Mouse (Mus musculus) stomach, embryonic 16.5 days (tissue): ENCODE measurements around the gene Smap2. TPM values are rescaled to one million over a fixed set of nuclear protein-coding genes. Genes with fewer than 3 reads are reported as not detected.

Experiments used
- ATAC-seq: fragments of 200-750 bp; cut with Nextera tagmentation; 2 replicates; pipeline ENCODE4 v1.8.0; 2017; ENCODE audit warnings: moderate number of reproducible peaks, moderate TSS enrichment; ENCODE audit not compliant: insufficient read depth, low FRiP score
- H3K27ac ChIP-seq: fragments of 300-500 bp; sonication (generic); 2 replicates; pipeline ENCODE4 v1.5.1; 2014; ENCODE audit warnings: low read length
- H3K27me3 ChIP-seq: fragments of 300-500 bp; sonication (generic); 2 replicates; pipeline ENCODE4 v1.6.1; 2014; ENCODE audit warnings: low read length, control low read depth, mixed read lengths; ENCODE audit not compliant: control insufficient read depth, insufficient read depth
- H3K36me3 ChIP-seq: fragments of 300-500 bp; sonication (generic); 2 replicates; pipeline ENCODE4 v1.6.1; 2014; ENCODE audit warnings: low read length; ENCODE audit not compliant: control insufficient read depth, insufficient read depth
- H3K4me1 ChIP-seq: fragments of 300-500 bp; sonication (generic); 2 replicates; pipeline ENCODE4 v1.6.1; 2014; ENCODE audit warnings: low read length, control low read depth, mixed read lengths; ENCODE audit not compliant: control insufficient read depth, insufficient read depth
- H3K4me2 ChIP-seq: fragments of 300-500 bp; sonication (generic); 2 replicates; pipeline ENCODE4 v1.6.1; 2014; ENCODE audit warnings: low read depth, low read length, mixed read lengths
- H3K4me3 ChIP-seq: fragments of 300-500 bp; sonication (generic); replicated peaks from 2 replicates; pipeline ENCODE4 v1.5.1; 2014; ENCODE audit warnings: mild to moderate bottlenecking, low read length
- H3K9ac ChIP-seq: fragments of 300-500 bp; sonication (generic); 2 replicates; pipeline ENCODE4 v1.6.1; 2014; ENCODE audit warnings: low read length
- H3K9me3 ChIP-seq: fragments of 300-500 bp; sonication (generic); replicated peaks from 2 replicates; pipeline ENCODE4 v1.6.1; 2016; ENCODE audit warnings: low read length, control low read depth; ENCODE audit not compliant: control insufficient read depth
- WGBS: fragments of 180-500 bp; shearing (Covaris S2); extraction: QIAGEN DNeasy Blood & Tissue Kit; methylation state at CpG from one replicate; pipeline ENCODE4 v1.1.7; 2014; 5-methylcytosine and 5-hydroxymethylcytosine counted together
- polyA plus RNA-seq: library from polyadenylated mRNA; unstranded; fragments of >200 nt; fragmentation: Nextera tagmentation; extraction: Ambion mirVana; gene quantifications from 2 replicates; pipeline ENCODE4 v1.2.1, GENCODE M21; 2015

The Smap2 gene
- polyA plus RNA-seq, 1 experiment from 2014 or later: 10.0 TPM

DNA sequence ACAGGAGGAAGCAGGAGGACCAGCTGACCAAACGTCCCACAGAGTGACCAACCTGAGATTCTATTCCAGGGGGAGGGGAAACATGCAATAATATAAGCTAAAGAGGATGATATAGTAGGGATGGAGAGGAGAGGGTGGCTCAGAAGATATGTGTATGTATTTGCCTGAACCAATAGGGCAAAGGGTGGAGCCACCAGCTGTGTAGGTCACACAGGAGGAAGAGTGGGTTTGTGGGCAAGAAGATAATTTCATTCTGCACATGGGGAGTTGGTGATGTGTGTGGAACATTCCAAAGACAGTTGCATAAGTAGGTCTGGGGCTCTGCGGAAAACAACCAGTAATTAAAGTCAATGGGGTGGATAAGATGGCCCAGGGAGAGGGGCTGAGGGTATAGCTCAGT lies 8.6 kb upstream of the Smap2 start:
- WGBS: 56% methylated on average over 2 of the region's 2 CpGs
- H3K9ac ChIP-seq: no peak overlapping the region
- no peaks in the 10 kb centered on the region for H3K27me3 ChIP-seq
- ATAC-seq: no peak
- no peaks in the 10 kb centered on the region for H3K36me3 ChIP-seq
- H3K9me3 ChIP-seq: no peaks in the 10 kb centered on the region
- no peak overlapping the region for H3K4me2 ChIP-seq
- H3K27ac ChIP-seq: no peak overlapping the region
- no peak overlapping the region for H3K4me3 ChIP-seq
- H3K4me1 ChIP-seq: no peaks in the 10 kb centered on the region

DNA sequence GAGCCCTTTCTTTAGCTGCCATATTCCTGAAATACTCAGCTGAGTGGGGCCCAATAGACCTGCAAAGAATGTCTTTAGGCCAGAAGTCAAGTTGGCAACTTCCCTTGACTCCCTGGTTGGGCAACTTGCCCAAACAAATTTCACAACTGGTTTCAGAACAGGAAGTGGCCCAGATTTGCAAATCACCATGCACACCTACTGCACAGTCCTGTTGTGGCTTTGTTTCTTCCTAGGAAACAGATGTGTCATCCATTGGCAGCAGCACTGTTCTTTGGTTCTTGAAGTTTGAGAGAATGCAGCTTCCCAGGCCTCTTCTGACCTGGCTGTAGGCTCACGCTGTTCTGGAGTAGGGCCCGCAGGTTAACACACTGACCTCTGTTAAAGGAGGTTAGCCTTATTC lies 6.9 kb upstream of the Smap2 start:
- no peak overlapping the region for H3K27ac ChIP-seq
- no peak overlapping the region for H3K9ac ChIP-seq
- H3K9me3 ChIP-seq: no peaks in the 10 kb centered on the region
- no peaks in the 10 kb centered on the region for H3K4me1 ChIP-seq
- no peak overlapping the region for H3K4me2 ChIP-seq
- 85% methylated on average over 2 of the region's 2 CpGs for WGBS
- no peaks in the 10 kb centered on the region for H3K36me3 ChIP-seq
- H3K27me3 ChIP-seq: no peaks in the 10 kb centered on the region
- H3K4me3 ChIP-seq: no peak overlapping the region
- no peak for ATAC-seq

- Histone ChIP-seq H3K4me3 (no peak overlapping the region), H3K9ac (no peak overlapping the region), H3K4me2 (no peak overlapping the region), H3K4me1 (no peaks in the 10 kb centered on the region), H3K27ac (no peak overlapping the region), H3K27me3 (no peaks in the 10 kb centered on the region), H3K36me3 (no peaks in the 10 kb centered on the region), H3K9me3 (no peaks in the 10 kb centered on the region)
- ATAC-seq: no peak
- 76% methylated on average over 7 of the region's 7 CpGs for WGBS
Observed at GRCm38 (mm10) chr4:121023464-121023863, 6.4 kb upstream of the Smap2 start.

DNA sequence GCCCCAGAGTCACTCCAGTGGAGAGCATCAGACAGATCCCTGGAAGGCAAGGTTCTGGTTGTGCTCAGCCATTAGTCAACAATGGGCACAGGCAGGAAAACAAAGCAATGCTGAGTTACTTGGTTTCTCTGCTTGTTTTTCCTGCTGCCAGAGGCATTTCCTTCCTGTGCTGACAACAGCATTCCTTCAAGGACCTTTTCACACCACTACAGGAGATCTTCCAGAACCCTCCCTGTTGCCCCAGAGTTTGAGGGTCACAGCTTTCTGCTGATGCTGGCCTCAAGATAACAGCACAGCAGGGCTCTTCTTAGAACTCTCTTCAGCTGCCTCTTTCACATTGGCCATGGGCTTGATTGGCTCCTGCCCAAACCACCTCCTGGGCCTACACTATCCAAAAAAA lies 4.9 kb upstream of the Smap2 start:
- Histone ChIP-seq H3K4me2 (no peak overlapping the region), H3K27me3 (no peaks in the 10 kb centered on the region), H3K9me3 (no peaks in the 10 kb centered on the region), H3K27ac (no peak overlapping the region), H3K4me1 (no peaks in the 10 kb centered on the region), H3K9ac (no peak overlapping the region), H3K36me3 (no peaks in the 10 kb centered on the region), H3K4me3 (no peak overlapping the region)
- ATAC-seq: no peak

- Histone ChIP-seq H3K4me2 (no peak overlapping the region), H3K27ac (no peak overlapping the region), H3K9me3 (no peaks in the 10 kb centered on the region), H3K4me1 (peaks cover 7% of the 10 kb centered on the region), H3K27me3 (no peaks in the 10 kb centered on the region), H3K9ac (no peak overlapping the region), H3K36me3 (no peaks in the 10 kb centered on the region), H3K4me3 (no peak overlapping the region)
- WGBS: 72% methylated on average over 10 of the region's 10 CpGs
- no peak for ATAC-seq
Observed at GRCm38 (mm10) chr4:121020040-121020790, 3.2 kb upstream of the Smap2 start.

DNA sequence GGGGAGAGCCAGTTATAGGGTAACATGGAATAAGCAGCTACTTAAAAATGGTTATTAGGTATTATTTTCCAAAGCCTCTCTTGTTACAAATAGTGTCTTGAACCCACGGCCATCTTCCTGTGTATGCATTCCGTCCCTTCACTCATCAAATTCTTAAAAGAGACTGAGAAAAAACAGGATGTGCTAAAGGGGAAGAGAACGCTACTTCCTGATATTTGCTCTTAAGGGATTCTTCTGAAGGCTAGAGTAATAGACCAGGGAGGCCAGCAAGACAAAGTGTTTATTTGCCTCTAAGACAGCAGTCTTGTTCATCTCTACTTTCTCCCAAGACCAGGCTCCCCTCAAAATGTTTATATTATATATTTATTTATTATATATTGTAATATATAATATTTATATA lies 1.2 kb upstream of the Smap2 start:
- Histone ChIP-seq H3K9ac (no peak overlapping the region), H3K4me3 (no peak overlapping the region), H3K36me3 (no peaks in the 10 kb centered on the region), H3K4me2 (no peak overlapping the region), H3K4me1 (peaks cover 11% of the 10 kb centered on the region), H3K27ac (no peak overlapping the region), H3K27me3 (no peaks in the 10 kb centered on the region), H3K9me3 (no peaks in the 10 kb centered on the region)
- no peak for ATAC-seq
- 74% methylated on average over 3 of the region's 3 CpGs for WGBS

DNA sequence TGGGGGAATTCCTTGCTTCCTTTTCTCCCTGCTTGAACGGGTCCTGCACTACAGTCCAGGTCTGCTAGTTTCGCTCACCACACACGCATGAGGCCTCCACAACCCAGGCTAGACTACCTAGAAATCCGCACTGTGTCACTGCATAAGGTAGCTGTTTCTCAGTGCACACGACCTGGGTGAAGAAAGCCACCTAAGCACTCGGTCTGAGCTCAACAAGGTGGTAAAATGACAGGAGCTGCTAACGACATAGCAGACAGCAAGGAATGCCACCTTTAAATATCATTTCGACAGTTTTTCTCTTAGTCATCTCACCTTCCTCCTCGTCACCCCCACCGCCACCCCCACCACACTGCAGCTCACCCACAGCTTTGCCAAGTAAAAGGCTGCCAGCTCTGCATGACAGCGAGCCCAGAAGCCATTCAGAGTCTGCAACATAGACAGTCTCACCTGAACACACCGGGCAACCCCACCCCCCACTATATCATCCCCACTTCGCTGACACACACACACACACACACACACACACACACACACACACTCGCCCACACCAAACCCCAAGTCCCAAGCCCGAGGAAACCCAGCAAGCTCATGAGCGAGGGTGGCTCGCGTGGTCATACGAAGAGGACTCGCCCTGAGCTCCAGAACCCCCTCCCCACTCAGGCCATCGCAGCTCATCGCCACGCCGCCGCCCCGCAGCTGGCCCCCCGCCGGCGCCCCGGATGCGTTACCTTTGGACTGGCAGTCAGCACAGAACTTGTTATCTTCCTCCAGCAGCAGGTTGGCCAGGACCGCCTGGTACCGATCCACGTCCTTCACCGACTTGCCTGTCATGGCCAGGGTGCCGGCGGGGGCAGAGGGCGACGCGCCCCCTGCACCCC lies 787 bp downstream of the Smap2 start:
- WGBS: 5% methylated on average over 40 of the region's 40 CpGs
- no peaks in the 10 kb centered on the region for H3K36me3 ChIP-seq
- no peaks in the 10 kb centered on the region for H3K9me3 ChIP-seq
- peak overlapping the region; percentile 86 for H3K4me2 ChIP-seq
- ATAC-seq: peak; percentile 16; the same call in 1 of the 2 replicates
- peaks cover 14% of the 10 kb centered on the region for H3K4me1 ChIP-seq
- H3K27me3 ChIP-seq: no peaks in the 10 kb centered on the region
- H3K9ac ChIP-seq: peak overlapping the region; percentile 90
- peak overlapping the region; percentile 74 for H3K27ac ChIP-seq
- peak overlapping the region; percentile 95 for H3K4me3 ChIP-seq

DNA sequence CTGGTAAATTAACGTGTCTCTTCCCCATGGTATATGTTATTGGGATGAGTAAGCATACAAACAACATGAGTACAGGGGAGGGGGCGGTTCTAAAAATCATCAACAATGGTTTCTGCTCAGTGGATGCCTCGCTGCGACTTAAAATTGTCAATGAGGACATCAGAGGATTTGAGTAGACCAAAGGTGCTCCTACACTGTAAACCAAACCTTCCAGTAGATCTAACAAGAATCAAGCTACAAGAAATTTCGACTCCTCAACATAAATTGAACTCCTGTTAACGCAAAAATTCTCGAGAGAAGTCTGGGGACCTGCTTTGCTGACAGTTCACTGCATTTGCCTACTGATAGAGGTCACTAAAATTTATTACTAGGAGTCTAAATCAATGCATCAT lies 1.8 kb downstream of the Smap2 start:
- no peaks in the 10 kb centered on the region for H3K27me3 ChIP-seq
- no peak overlapping the region for H3K4me3 ChIP-seq
- peak overlapping the region; percentile 13; the same call in 1 of the 2 replicates for H3K4me2 ChIP-seq
- H3K9ac ChIP-seq: no peak overlapping the region
- 73% methylated on average over 7 of the region's 7 CpGs for WGBS
- no peak overlapping the region for H3K27ac ChIP-seq
- peaks cover 18% of the 10 kb centered on the region for H3K4me1 ChIP-seq
- H3K36me3 ChIP-seq: no peaks in the 10 kb centered on the region
- no peak for ATAC-seq
- H3K9me3 ChIP-seq: no peaks in the 10 kb centered on the region

DNA sequence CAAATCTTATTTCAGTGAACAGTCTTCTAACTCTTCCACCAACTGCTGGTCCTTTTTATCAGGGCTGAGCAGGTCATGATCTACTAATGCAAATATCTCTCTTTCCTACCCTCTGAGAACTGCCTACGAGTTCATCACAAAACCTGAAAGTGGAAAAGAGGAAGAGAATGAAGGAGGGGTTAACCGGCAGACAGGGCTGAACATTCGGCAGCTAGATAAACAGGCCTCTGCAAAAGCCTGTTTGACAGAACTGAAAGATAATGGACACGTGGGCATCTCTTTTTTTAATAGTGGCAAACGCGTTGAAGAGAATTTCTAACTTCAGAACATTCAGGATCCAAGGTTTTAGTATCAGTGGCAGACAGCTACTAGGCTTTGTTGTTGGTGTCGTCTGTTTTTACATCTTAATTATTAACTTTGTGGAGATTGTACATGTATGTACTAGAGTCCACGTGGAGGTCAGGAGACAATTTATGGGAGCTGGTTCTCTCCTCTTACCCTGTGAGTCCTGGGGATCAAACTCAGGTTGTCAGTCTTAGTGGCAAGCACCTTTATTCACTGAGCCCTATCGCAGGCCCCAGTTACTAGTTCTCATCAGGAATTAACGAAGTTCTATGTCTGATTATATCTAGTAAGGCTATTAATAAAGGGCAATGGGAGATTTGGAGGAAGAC lies 2.3 kb downstream of the Smap2 start:
- WGBS: 51% methylated on average over 10 of the region's 10 CpGs
- Histone ChIP-seq H3K36me3 (no peaks in the 10 kb centered on the region), H3K4me1 (peaks cover 18% of the 10 kb centered on the region), H3K9ac (no peak overlapping the region), H3K9me3 (no peaks in the 10 kb centered on the region), H3K4me3 (no peak overlapping the region), H3K27me3 (no peaks in the 10 kb centered on the region), H3K4me2 (peak overlapping the region; percentile 13; the same call in 1 of the 2 replicates), H3K27ac (no peak overlapping the region)
- no peak for ATAC-seq
